Mouse (Mus musculus): ENCODE results near the gene Mob4. TPM values are rescaled to one million over a fixed set of nuclear protein-coding genes. Genes with fewer than 3 reads are reported as not detected.

Mob4 gene
- polyA plus RNA-seq, 1 experiment, result 16.0 TPM

DNA sequence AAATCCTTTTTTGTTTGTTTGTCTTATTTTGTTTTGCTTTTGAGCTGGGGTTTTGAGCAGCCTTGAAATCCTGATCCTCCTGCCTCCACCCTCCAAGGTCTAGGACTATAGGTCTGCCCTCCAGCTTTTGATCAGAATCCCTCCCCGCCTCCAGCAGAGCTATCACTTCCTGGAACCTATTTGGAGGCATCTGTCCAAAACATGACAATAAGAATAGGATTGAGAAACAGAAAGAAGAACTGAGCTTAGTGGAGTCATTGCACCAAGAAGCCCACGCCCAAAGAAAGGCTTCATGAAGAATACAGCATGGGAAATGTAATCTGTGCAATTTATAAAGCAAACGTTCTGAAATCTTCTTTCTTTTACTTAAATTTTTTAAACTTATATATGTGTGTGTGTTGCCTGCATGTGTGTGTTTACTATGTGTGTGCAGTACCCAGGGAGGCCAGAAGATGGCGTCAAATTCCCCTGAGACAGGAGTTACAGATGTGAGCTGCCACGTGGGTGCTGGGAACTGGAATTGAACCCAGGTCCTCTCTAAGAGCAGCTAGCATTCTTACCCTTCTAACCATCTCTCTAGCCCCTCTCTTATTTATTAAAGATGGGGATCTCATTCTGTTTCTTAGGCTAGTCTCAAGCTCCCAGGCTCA is 49.0 kb downstream of the Mob4 start:
- Histone ChIP-seq H3K27ac (ENCODE audit: insufficient read depth, low read depth, low read length) (no peak overlapping the region), H3K27me3 (replicated peaks; ENCODE audit: control insufficient read depth, insufficient read depth, low read length) (no peaks in the 10 kb centered on the region), H3K4me3 (ENCODE audit: insufficient read depth, low read depth, low read length) (no peak overlapping the region), H3K36me3 (ENCODE audit: control insufficient read depth, insufficient read depth, low read length) (no peaks in the 10 kb centered on the region), H3K4me1 (ENCODE audit: control insufficient read depth, insufficient read depth, low read length) (no peaks in the 10 kb centered on the region)
- no peak for TF ChIP-seq POLR2A (IDR thresholded peaks at IDR 0.05; ENCODE audit: low read depth, low read length)
- TF ChIP-seq CTCF (conservative IDR thresholded peaks at IDR 0.05; ENCODE audit: insufficient read depth, insufficient read length, low read depth, low read length), result 0 out of 2 replicates have a peak, but pooled peaks have one; percentile 1
- WGBS, result 90% methylated on average over 5 of the region's 5 CpGs
- DNase-seq, result no peak

GRCm38 (mm10) chr1:55182392-55182791 is 51.4 kb downstream of the Mob4 start:
- no peak overlapping the region for H3K27ac ChIP-seq (ENCODE audit: insufficient read depth, low read depth, low read length)
- TF ChIP-seq POLR2A (IDR thresholded peaks at IDR 0.05; ENCODE audit: low read depth, low read length) (no peak), CTCF (conservative IDR thresholded peaks at IDR 0.05; ENCODE audit: insufficient read depth, insufficient read length, low read depth, low read length) (no peak)
- DNase-seq, result no peak
- WGBS, result 95% methylated on average over 5 of the region's 5 CpGs
- no peak overlapping the region for H3K4me3 ChIP-seq (ENCODE audit: insufficient read depth, low read depth, low read length)
- H3K27me3 ChIP-seq (replicated peaks; ENCODE audit: control insufficient read depth, insufficient read depth, low read length), result no peaks in the 10 kb centered on the region
- no peaks in the 10 kb centered on the region for H3K4me1 ChIP-seq (ENCODE audit: control insufficient read depth, insufficient read depth, low read length)
- no peaks in the 10 kb centered on the region for H3K36me3 ChIP-seq (ENCODE audit: control insufficient read depth, insufficient read depth, low read length)

GRCm38 (mm10) chr1:55185718-55186117 is 54.7 kb downstream of the Mob4 start:
- Histone ChIP-seq H3K27ac (ENCODE audit: insufficient read depth, low read depth, low read length) (no peak overlapping the region), H3K4me1 (ENCODE audit: control insufficient read depth, insufficient read depth, low read length) (no peaks in the 10 kb centered on the region), H3K36me3 (ENCODE audit: control insufficient read depth, insufficient read depth, low read length) (no peaks in the 10 kb centered on the region), H3K4me3 (ENCODE audit: insufficient read depth, low read depth, low read length) (no peak overlapping the region), H3K27me3 (replicated peaks; ENCODE audit: control insufficient read depth, insufficient read depth, low read length) (no peaks in the 10 kb centered on the region)
- DNase-seq, result peak; percentile 17
- WGBS, result 84% methylated on average over 6 of the region's 6 CpGs
- TF ChIP-seq CTCF (conservative IDR thresholded peaks at IDR 0.05; ENCODE audit: insufficient read depth, insufficient read length, low read depth, low read length), result peak; percentile 32; the same call in 1 of the 2 replicates
- no peak for TF ChIP-seq POLR2A (IDR thresholded peaks at IDR 0.05; ENCODE audit: low read depth, low read length)

- H3K4me3 ChIP-seq (ENCODE audit: insufficient read depth, low read depth, low read length), result no peak overlapping the region
- DNase-seq, result no peak
- no peaks in the 10 kb centered on the region for H3K4me1 ChIP-seq (ENCODE audit: control insufficient read depth, insufficient read depth, low read length)
- H3K36me3 ChIP-seq (ENCODE audit: control insufficient read depth, insufficient read depth, low read length), result no peaks in the 10 kb centered on the region
- no peaks in the 10 kb centered on the region for H3K27me3 ChIP-seq (replicated peaks; ENCODE audit: control insufficient read depth, insufficient read depth, low read length)
- no peak overlapping the region for H3K27ac ChIP-seq (ENCODE audit: insufficient read depth, low read depth, low read length)
- WGBS, result 47% methylated on average over 11 of the region's 11 CpGs
- TF ChIP-seq POLR2A (IDR thresholded peaks at IDR 0.05; ENCODE audit: low read depth, low read length), result no peak
- no peak for TF ChIP-seq CTCF (conservative IDR thresholded peaks at IDR 0.05; ENCODE audit: insufficient read depth, insufficient read length, low read depth, low read length)
Measured at GRCm38 (mm10) chr1:55186592-55187210, 55.7 kb downstream of the Mob4 start.

- no peaks in the 10 kb centered on the region for H3K36me3 ChIP-seq (ENCODE audit: control insufficient read depth, insufficient read depth, low read length)
- H3K27me3 ChIP-seq (replicated peaks; ENCODE audit: control insufficient read depth, insufficient read depth, low read length), result no peaks in the 10 kb centered on the region
- peak; percentile 20 for DNase-seq
- H3K4me3 ChIP-seq (ENCODE audit: insufficient read depth, low read depth, low read length), result no peak overlapping the region
- peaks cover 5% of the 10 kb centered on the region; the same call in 1 of the 2 replicates for H3K4me1 ChIP-seq (ENCODE audit: control insufficient read depth, insufficient read depth, low read length)
- WGBS, result 21% methylated on average over 8 of the region's 8 CpGs
- TF ChIP-seq POLR2A (IDR thresholded peaks at IDR 0.05; ENCODE audit: low read depth, low read length) (no peak), CTCF (conservative IDR thresholded peaks at IDR 0.05; ENCODE audit: insufficient read depth, insufficient read length, low read depth, low read length) (no peak)
- H3K27ac ChIP-seq (ENCODE audit: insufficient read depth, low read depth, low read length), result no peak overlapping the region
Measured at GRCm38 (mm10) chr1:55192015-55192414, 61.0 kb downstream of the Mob4 start.

DNA sequence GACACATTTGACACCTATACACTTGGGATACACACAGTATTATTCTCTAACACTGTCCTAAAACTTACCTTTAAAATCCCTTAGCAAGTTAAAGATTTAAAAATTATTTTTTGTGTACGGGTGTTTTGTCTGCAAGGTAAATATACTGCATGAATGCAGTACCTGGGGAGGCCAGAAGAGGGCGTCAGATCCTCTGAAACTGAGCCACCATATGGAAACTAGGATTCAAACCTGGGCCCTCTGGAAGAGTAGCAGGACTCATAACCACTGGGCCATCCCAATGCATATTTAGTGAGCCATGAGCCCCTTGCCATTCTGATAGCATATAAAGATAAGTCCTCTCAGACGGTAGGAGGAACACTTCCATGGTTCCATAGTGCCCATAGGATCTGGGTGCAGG is 61.8 kb downstream of the Mob4 start:
- Histone ChIP-seq H3K4me3 (ENCODE audit: insufficient read depth, low read depth, low read length) (no peak overlapping the region), H3K27ac (ENCODE audit: insufficient read depth, low read depth, low read length) (peak overlapping the region; percentile 59), H3K4me1 (ENCODE audit: control insufficient read depth, insufficient read depth, low read length) (peaks cover 5% of the 10 kb centered on the region; the same call in 1 of the 2 replicates), H3K27me3 (replicated peaks; ENCODE audit: control insufficient read depth, insufficient read depth, low read length) (no peaks in the 10 kb centered on the region), H3K36me3 (ENCODE audit: control insufficient read depth, insufficient read depth, low read length) (no peaks in the 10 kb centered on the region)
- DNase-seq, result peak; percentile 26
- 49% methylated on average over 3 of the region's 3 CpGs for WGBS
- TF ChIP-seq POLR2A (IDR thresholded peaks at IDR 0.05; ENCODE audit: low read depth, low read length), result no peak
- peak; percentile 43 for TF ChIP-seq CTCF (conservative IDR thresholded peaks at IDR 0.05; ENCODE audit: insufficient read depth, insufficient read length, low read depth, low read length)

- TF ChIP-seq POLR2A (IDR thresholded peaks at IDR 0.05; ENCODE audit: low read depth, low read length) (no peak), CTCF (conservative IDR thresholded peaks at IDR 0.05; ENCODE audit: insufficient read depth, insufficient read length, low read depth, low read length) (no peak)
- H3K36me3 ChIP-seq (ENCODE audit: control insufficient read depth, insufficient read depth, low read length), result no peaks in the 10 kb centered on the region
- peaks cover 5% of the 10 kb centered on the region; the same call in 1 of the 2 replicates for H3K4me1 ChIP-seq (ENCODE audit: control insufficient read depth, insufficient read depth, low read length)
- H3K27ac ChIP-seq (ENCODE audit: insufficient read depth, low read depth, low read length), result peak overlapping the region; percentile 59
- no peak overlapping the region for H3K4me3 ChIP-seq (ENCODE audit: insufficient read depth, low read depth, low read length)
- DNase-seq, result peak; percentile 91
- 27% methylated on average over 2 of the region's 2 CpGs for WGBS
- H3K27me3 ChIP-seq (replicated peaks; ENCODE audit: control insufficient read depth, insufficient read depth, low read length), result no peaks in the 10 kb centered on the region
Measured at GRCm38 (mm10) chr1:55193316-55193715, 62.3 kb downstream of the Mob4 start.

All from kidney, adult 2 months (tissue).